In genomic region chr10:61254761-61255160, GRCm38 (mm10) we compare ENCODE assay signal across 10 mouse cellular contexts. TPM values are rescaled to one million over a fixed set of nuclear protein-coding genes. Genes with fewer than 3 reads are reported as not detected.
DNase-seq lines count a peak whose midpoint lies in the region.
"Had no signal": no experiment of that assay in that cellular context is flagged by ENCODE, and none has a peak within 500 bp of the region (broad histone marks: within the 10 kb centered on the region; RNA-seq: fewer than 3 reads in every experiment).

No protein-coding gene starts in this region.

- peak; percentile 46 for DNase-seq in adrenal gland, postnatal 14 days
- DNase-seq in adrenal gland, adult 8-10 months, result no peak
- peak; percentile 29 for DNase-seq in kidney, postnatal 10 days
- DNase-seq in kidney, adult 18-20 months, result no peak
- DNase-seq in cerebellum, postnatal 25 days, result peak; percentile 83 to 89
- peak; percentile 80 for DNase-seq in lung, postnatal 10 days
- DNase-seq in spleen, postnatal 10 days (ENCODE audit: low spot score in 2 of 2), result no peak
- no peak for DNase-seq in embryo, embryonic 10.5 days (ENCODE audit: low spot score)
- DNase-seq: retina, postnatal 1 day had no signal

RNA-seq across cellular contexts. Expression of gene Adamts14, which starts 18.5 kb away (rescaled TPM):
- 3.0 and 3.1 TPM in 2 replicates for total RNA-seq in adrenal gland, postnatal 14 days (2021)
- total RNA-seq in adrenal gland, adult 8-10 months (2022), result 1 to 10 TPM; 1.7 to 3.9 (median 1.9) TPM

RNA-seq across cellular contexts. Expression of gene Prf1, which starts 42.9 kb away (rescaled TPM):
- total RNA-seq in adrenal gland, postnatal 14 days (2021), result 0.22 and 0.26 TPM in 2 replicates
- total RNA-seq in adrenal gland, adult 8-10 months (2022), result under 1 TPM; 0.21 to 0.61 (median 0.31) TPM
- total RNA-seq: left cerebral cortex, postnatal 10 days had no signal

Comparison
In these comparisons a context has a peak if more than half of its experiments do, and no peak if none do; other contexts are left out.
1. DNase-seq: peak in adrenal gland, postnatal 14 days (single experiment), kidney, postnatal 10 days (single experiment), cerebellum, postnatal 25 days (2 of 2) and lung, postnatal 10 days (single experiment); none in adrenal gland, adult 8-10 months (single experiment), kidney, adult 18-20 months (single experiment), spleen, postnatal 10 days (0 of 2) and embryo, embryonic 10.5 days (single experiment).